9 mouse cellular contexts compared by ENCODE assay signal in genomic region chr9:59678313-59678712, GRCm38 (mm10). TPM values are rescaled to one million over a fixed set of nuclear protein-coding genes. Genes with fewer than 3 reads are reported as not detected.
DNase-seq lines count a peak whose midpoint lies in the region; ATAC-seq and TF ChIP-seq lines count a peak whose summit lies in the region.
"Had no signal": no experiment of that assay in that cellular context is flagged by ENCODE, and none has a peak within 500 bp of the region (broad histone marks: within the 10 kb centered on the region; RNA-seq: fewer than 3 reads in every experiment).

No protein-coding gene starts in this region.

- peak; percentile 71 for DNase-seq in forebrain, embryonic 14.5 days (ENCODE audit: low spot score)
- DNase-seq in 3T3-L1 (ENCODE audit: low read depth, low spot score) (peak; percentile 68), adipocyte (ENCODE audit: low spot score) (peak; percentile 75)
- DNase-seq in kidney, postnatal 14 days, result peak; percentile 64
- peak; percentile 40 for DNase-seq in stomach, postnatal 0 days (ENCODE audit: low spot score)
- no peak for DNase-seq in spleen, postnatal 36 days (ENCODE audit: low spot score in 2 of 2)
- DNase-seq in layer of hippocampus, adult 9-10 months (ENCODE audit: low spot score), result no peak

- no peaks in the 10 kb centered on the region for H3K9me3 ChIP-seq in forebrain, embryonic 14.5 days (replicated peaks; ENCODE audit: control insufficient read depth, low read length)
- no peaks in the 10 kb centered on the region for H3K9me3 ChIP-seq in forebrain, embryonic 13.5 days (replicated peaks)
- H3K9me3 ChIP-seq in stomach, postnatal 0 days (ENCODE audit: control insufficient read depth, low read length), result no peaks in the 10 kb centered on the region
- H3K9me3 ChIP-seq: neural tube, embryonic 13.5 days had no signal

- TF ChIP-seq EP300 in stomach, postnatal 0 days (optimal IDR thresholded peaks at IDR 0.05), result no peak

- peaks cover 60% of the 10 kb centered on the region for H3K36me3 ChIP-seq in forebrain, embryonic 14.5 days (ENCODE audit: control insufficient read depth, insufficient read depth, low read length)
- H3K36me3 ChIP-seq in forebrain, embryonic 13.5 days (ENCODE audit: poor library complexity, severe bottlenecking), result peaks cover 63% of the 10 kb centered on the region
- peaks cover 24% of the 10 kb centered on the region for H3K36me3 ChIP-seq in stomach, postnatal 0 days (ENCODE audit: control insufficient read depth, insufficient read depth, low read length)

- H3K27ac ChIP-seq in forebrain, embryonic 14.5 days (ENCODE audit: low read depth, low read length), result no peak overlapping the region
- no peak overlapping the region for H3K27ac ChIP-seq in forebrain, embryonic 13.5 days
- no peak overlapping the region for H3K27ac ChIP-seq in stomach, postnatal 0 days (replicated peaks)
- H3K27ac ChIP-seq: neural tube, embryonic 13.5 days had no signal

- 14% methylated on average over 1 of the region's 1 CpGs for WGBS in forebrain, embryonic 14.5 days
- 29% methylated on average over 1 of the region's 1 CpGs for WGBS in forebrain, embryonic 13.5 days
- WGBS in stomach, postnatal 0 days, result 6% methylated on average over 1 of the region's 1 CpGs

- H3K27me3 ChIP-seq in forebrain, embryonic 14.5 days (replicated peaks; ENCODE audit: control insufficient read depth, insufficient read depth, low read length), result peaks cover 9% of the 10 kb centered on the region; the same call in 1 of the 2 replicates
- peaks cover 20% of the 10 kb centered on the region for H3K27me3 ChIP-seq in forebrain, embryonic 13.5 days
- no peaks in the 10 kb centered on the region for H3K27me3 ChIP-seq in stomach, postnatal 0 days (ENCODE audit: control insufficient read depth, insufficient read depth, low read length)

- no peak overlapping the region for H3K9ac ChIP-seq in forebrain, embryonic 14.5 days (ENCODE audit: low read length)
- H3K9ac ChIP-seq in forebrain, embryonic 13.5 days, result no peak overlapping the region
- H3K9ac ChIP-seq in stomach, postnatal 0 days (ENCODE audit: low read length), result no peak overlapping the region
- H3K9ac ChIP-seq: neural tube, embryonic 13.5 days had no signal

- ATAC-seq in forebrain, embryonic 14.5 days, result no peak
- ATAC-seq in forebrain, embryonic 13.5 days, result no peak
- ATAC-seq in stomach, postnatal 0 days (ENCODE audit: low FRiP score, low TSS enrichment), result peak; percentile 47

- H3K4me2 ChIP-seq in forebrain, embryonic 14.5 days (ENCODE audit: low read length), result no peak overlapping the region
- H3K4me2 ChIP-seq in forebrain, embryonic 13.5 days, result no peak overlapping the region
- H3K4me2 ChIP-seq in stomach, postnatal 0 days (replicated peaks; ENCODE audit: low read depth), result no peak overlapping the region
- H3K4me2 ChIP-seq: neural tube, embryonic 13.5 days had no signal

- no peak overlapping the region for H3K4me3 ChIP-seq in forebrain, embryonic 14.5 days (ENCODE audit: low read depth, low read length)
- H3K4me3 ChIP-seq in forebrain, embryonic 13.5 days, result no peak overlapping the region
- no peak overlapping the region for H3K4me3 ChIP-seq in stomach, postnatal 0 days (ENCODE audit: low read depth, low read length)
- H3K4me3 ChIP-seq: neural tube, embryonic 13.5 days had no signal

- TF ChIP-seq CTCF in stomach, postnatal 0 days (IDR thresholded peaks at IDR 0.05; ENCODE audit: low read depth), result peak; percentile 88

- no peaks in the 10 kb centered on the region for H3K4me1 ChIP-seq in forebrain, embryonic 14.5 days (ENCODE audit: control insufficient read depth, insufficient read depth, low read length)
- peaks cover 15% of the 10 kb centered on the region for H3K4me1 ChIP-seq in forebrain, embryonic 13.5 days
- H3K4me1 ChIP-seq in stomach, postnatal 0 days (replicated peaks; ENCODE audit: control insufficient read depth, insufficient read depth), result peaks cover 3% of the 10 kb centered on the region; the same call in 1 of the 2 replicates

RNA-seq across cellular contexts. Expression of gene Gramd2, which starts 1.6 kb away (rescaled TPM):
- polyA plus RNA-seq in forebrain, embryonic 14.5 days (2014; fragmentation: Nextera tagmentation; extraction: Ambion mirVana), result 2.8 and 3.5 TPM in 2 replicates
- polyA plus RNA-seq in forebrain, embryonic 13.5 days (2015; fragmentation: Nextera tagmentation; extraction: Ambion mirVana), result 1.3 and 1.8 TPM in 2 replicates
- 5.9 and 6.7 TPM in 2 replicates for polyA plus RNA-seq in stomach, postnatal 0 days (2015; fragmentation: Nextera tagmentation; extraction: Ambion mirVana)

RNA-seq across cellular contexts. Expression of gene Pkm, which starts 22.1 kb away (rescaled TPM):
- polyA plus RNA-seq in forebrain, embryonic 14.5 days (2014; fragmentation: Nextera tagmentation; extraction: Ambion mirVana), result 1,240 and 1,376 TPM in 2 replicates
- polyA plus RNA-seq in forebrain, embryonic 13.5 days (2015; fragmentation: Nextera tagmentation; extraction: Ambion mirVana), result 1,587 and 1,755 TPM in 2 replicates
- 472 and 500 TPM in 2 replicates for polyA plus RNA-seq in stomach, postnatal 0 days (2015; fragmentation: Nextera tagmentation; extraction: Ambion mirVana)

Comparison
In these comparisons a context has a peak if more than half of its experiments do, and no peak if none do; other contexts are left out.
1. DNase-seq: peak in forebrain, embryonic 14.5 days (single experiment), 3T3-L1 (single experiment), adipocyte (single experiment), kidney, postnatal 14 days (single experiment) and stomach, postnatal 0 days (single experiment); none in spleen, postnatal 36 days (0 of 2) and layer of hippocampus, adult 9-10 months (single experiment).